Comparison of ENCODE assay signal across 8 mouse cellular contexts in the genomic region with DNA sequence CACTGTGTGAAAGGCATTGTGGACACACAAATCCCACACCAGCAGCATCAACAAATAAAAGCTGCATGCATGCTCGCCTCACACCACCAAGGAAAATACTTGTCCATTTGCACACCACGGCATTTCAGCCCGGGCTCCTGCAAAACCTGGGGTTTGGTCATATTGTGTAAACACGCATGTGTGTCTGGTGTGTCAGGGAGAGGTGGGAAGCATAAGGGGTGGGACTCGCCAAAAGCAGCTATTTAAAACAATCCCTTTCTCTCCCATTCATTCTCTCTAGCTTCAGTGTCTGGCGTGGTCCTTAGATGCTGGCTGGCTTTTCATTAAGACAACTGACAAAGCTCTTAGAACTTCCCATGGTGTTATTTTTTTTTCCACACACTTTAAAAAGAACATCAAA. TPM values are rescaled to one million over a fixed set of nuclear protein-coding genes. Genes with fewer than 3 reads are reported as not detected.
A peak's percentile ranks its signal among the peaks of the same experiment; 100 is the strongest.
DNase-seq lines count a peak whose midpoint lies in the region; ATAC-seq lines count a peak whose summit lies in the region.

No protein-coding gene starts in this region.

- peaks cover 11% of the 10 kb centered on the region for H3K4me1 ChIP-seq in heart, embryonic 15.5 days (replicated peaks)
- peaks cover 21% of the 10 kb centered on the region for H3K4me1 ChIP-seq in forebrain, embryonic 14.5 days (ENCODE audit: control insufficient read depth, insufficient read depth, low read length)
- peaks cover 66% of the 10 kb centered on the region for H3K4me1 ChIP-seq in liver, embryonic 13.5 days (replicated peaks)
- no peaks in the 10 kb centered on the region for H3K4me1 ChIP-seq in stomach, embryonic 15.5 days

- H3K27ac ChIP-seq in heart, embryonic 15.5 days: no peak overlapping the region
- peak overlapping the region; percentile 98 for H3K27ac ChIP-seq in forebrain, embryonic 14.5 days (ENCODE audit: low read depth, low read length)
- peak overlapping the region; percentile 99 for H3K27ac ChIP-seq in liver, embryonic 13.5 days
- H3K27ac ChIP-seq in stomach, embryonic 15.5 days: no peak overlapping the region

- WGBS in heart, embryonic 15.5 days: 55% methylated on average over 6 of the region's 6 CpGs
- WGBS in forebrain, embryonic 14.5 days: 2% methylated on average over 6 of the region's 6 CpGs
- WGBS in liver, embryonic 13.5 days (ENCODE audit: insufficient replicate concordance): 10% methylated on average over 6 of the region's 6 CpGs
- WGBS in stomach, embryonic 15.5 days: 21% methylated on average over 6 of the region's 6 CpGs

- H3K36me3 ChIP-seq in heart, embryonic 15.5 days: no peaks in the 10 kb centered on the region
- no peaks in the 10 kb centered on the region for H3K36me3 ChIP-seq in forebrain, embryonic 14.5 days (ENCODE audit: control insufficient read depth, insufficient read depth, low read length)
- H3K36me3 ChIP-seq in liver, embryonic 13.5 days: peaks cover 4% of the 10 kb centered on the region
- no peaks in the 10 kb centered on the region for H3K36me3 ChIP-seq in stomach, embryonic 15.5 days

- no peak for ATAC-seq in heart, embryonic 15.5 days (replicated peaks; ENCODE audit: insufficient number of reproducible peaks, insufficient read depth, low FRiP score, low read depth)
- 0 out of 2 replicates have a peak, but pooled peaks have one; percentile 13 for ATAC-seq in forebrain, embryonic 14.5 days
- ATAC-seq in liver, embryonic 13.5 days (ENCODE audit: low read depth): no peak
- ATAC-seq in stomach, embryonic 15.5 days (ENCODE audit: insufficient read depth, low FRiP score, low read depth): no peak
- ATAC-seq in monocyte, adult 5-6 weeks (replicated peaks; ENCODE audit: insufficient number of reproducible peaks, low FRiP score, low TSS enrichment, poor library complexity, severe bottlenecking): no peak

- H3K27me3 ChIP-seq in heart, embryonic 15.5 days: no peaks in the 10 kb centered on the region
- H3K27me3 ChIP-seq in forebrain, embryonic 14.5 days (replicated peaks; ENCODE audit: control insufficient read depth, insufficient read depth, low read length): no peaks in the 10 kb centered on the region
- H3K27me3 ChIP-seq in liver, embryonic 13.5 days: no peaks in the 10 kb centered on the region
- H3K27me3 ChIP-seq in stomach, embryonic 15.5 days (replicated peaks): no peaks in the 10 kb centered on the region

- H3K9ac ChIP-seq in heart, embryonic 15.5 days: no peak overlapping the region
- peak overlapping the region; percentile 95 for H3K9ac ChIP-seq in forebrain, embryonic 14.5 days (ENCODE audit: low read length)
- peak overlapping the region; percentile 100 for H3K9ac ChIP-seq in liver, embryonic 13.5 days
- H3K9ac ChIP-seq in stomach, embryonic 15.5 days: no peak overlapping the region

- no peak for DNase-seq in heart, adult 11 months
- DNase-seq in adipocyte (ENCODE audit: low spot score): peak; percentile 26
- DNase-seq in forebrain, embryonic 14.5 days (ENCODE audit: low spot score): peak; percentile 62
- peak; percentile 39 for DNase-seq in liver, embryonic 13.5 days
- DNase-seq in ovary, adult 18-20 months (ENCODE audit: low spot score): no peak

- peak overlapping the region; percentile 88 for H3K4me2 ChIP-seq in heart, embryonic 15.5 days
- peak overlapping the region; percentile 66 for H3K4me2 ChIP-seq in forebrain, embryonic 14.5 days (ENCODE audit: low read length)
- H3K4me2 ChIP-seq in liver, embryonic 13.5 days: peak overlapping the region; percentile 78
- peak overlapping the region; percentile 87 for H3K4me2 ChIP-seq in stomach, embryonic 15.5 days

- H3K9me3 ChIP-seq in heart, embryonic 15.5 days (replicated peaks): no peaks in the 10 kb centered on the region
- H3K9me3 ChIP-seq in forebrain, embryonic 14.5 days (replicated peaks; ENCODE audit: control insufficient read depth, low read length): no peaks in the 10 kb centered on the region
- no peaks in the 10 kb centered on the region for H3K9me3 ChIP-seq in liver, embryonic 13.5 days (replicated peaks)
- H3K9me3 ChIP-seq in stomach, embryonic 15.5 days: no peaks in the 10 kb centered on the region

- H3K4me3 ChIP-seq in heart, embryonic 15.5 days: peak overlapping the region; percentile 76
- peak overlapping the region; percentile 84 for H3K4me3 ChIP-seq in forebrain, embryonic 14.5 days (ENCODE audit: low read depth, low read length)
- H3K4me3 ChIP-seq in liver, embryonic 13.5 days (replicated peaks): peak overlapping the region; percentile 97
- peak overlapping the region; percentile 19 for H3K4me3 ChIP-seq in stomach, embryonic 15.5 days (replicated peaks)

RNA-seq across cellular contexts. Expression of a gene that starts 1.4 kb away (rescaled TPM):
- polyA plus RNA-seq in heart, embryonic 15.5 days (2015; fragmentation: Nextera tagmentation; extraction: Ambion mirVana): 10.2 and 13.3 TPM in 2 replicates
- polyA plus RNA-seq in forebrain, embryonic 14.5 days (2014; fragmentation: Nextera tagmentation; extraction: Ambion mirVana): 114 and 139 TPM in 2 replicates
- polyA plus RNA-seq in liver, embryonic 13.5 days (2015; fragmentation: Nextera tagmentation; extraction: Ambion mirVana): 79.3 and 94.6 TPM in 2 replicates
- polyA plus RNA-seq in stomach, embryonic 15.5 days (2015; fragmentation: Nextera tagmentation; extraction: Ambion mirVana): 28.9 and 29.6 TPM in 2 replicates
- total RNA-seq in monocyte, adult 5-6 weeks (2017): 7.4 to 40.0 TPM (median 13.8 TPM) in 3 replicates

Comparison
In these comparisons a context has a peak if more than half of its experiments do, and no peak if none do; other contexts are left out.
1. H3K27ac ChIP-seq: peak in forebrain, embryonic 14.5 days (single experiment) and liver, embryonic 13.5 days (single experiment); none in heart, embryonic 15.5 days (single experiment) and stomach, embryonic 15.5 days (single experiment).
2. H3K4me3 ChIP-seq: peak in every context shown above with its lines; median percentile 97 in liver, embryonic 13.5 days; 84 in forebrain, embryonic 14.5 days; 76 in heart, embryonic 15.5 days; 19 in stomach, embryonic 15.5 days.
3. H3K9ac ChIP-seq: peak in forebrain, embryonic 14.5 days (single experiment) and liver, embryonic 13.5 days (single experiment); none in heart, embryonic 15.5 days (single experiment) and stomach, embryonic 15.5 days (single experiment).
4. DNase-seq: peak in adipocyte (single experiment), forebrain, embryonic 14.5 days (single experiment) and liver, embryonic 13.5 days (single experiment); none in heart, adult 11 months (single experiment) and ovary, adult 18-20 months (single experiment).
5. Peak in every context shown above with its lines, with median percentiles within 50 percentile points of each other: H3K4me2 ChIP-seq.